Mouse (Mus musculus) hindbrain, embryonic 12.5 days (tissue): ENCODE results near the gene Orc3. TPM values are rescaled to one million over a fixed set of nuclear protein-coding genes. Genes with fewer than 3 reads are reported as not detected.

Source experiments
- ATAC-seq: fragments of 200-750 bp; cut with Nextera tagmentation; 2 replicates; pipeline ENCODE4 v1.8.0; 2017; ENCODE audit warnings: moderate TSS enrichment; ENCODE audit not compliant: low FRiP score
- H3K27ac ChIP-seq: fragments of 300-500 bp; sonication (generic); 2 replicates; pipeline ENCODE4 v1.5.1; 2016; ENCODE audit warnings: mild to moderate bottlenecking
- H3K27me3 ChIP-seq: fragments of 300-500 bp; sonication (generic); 2 replicates; pipeline ENCODE4 v1.6.1; 2016; ENCODE audit warnings: mild to moderate bottlenecking
- H3K36me3 ChIP-seq: fragments of 300-500 bp; sonication (generic); 2 replicates; pipeline ENCODE4 v1.6.1; 2016; ENCODE audit warnings: mild to moderate bottlenecking
- H3K4me1 ChIP-seq: fragments of 300-500 bp; sonication (generic); 2 replicates; pipeline ENCODE4 v1.6.1; 2016
- H3K4me2 ChIP-seq: fragments of 300-500 bp; sonication (generic); replicated peaks from 2 replicates; pipeline ENCODE4 v1.6.1; 2016; ENCODE audit warnings: mild to moderate bottlenecking
- H3K4me3 ChIP-seq: fragments of 300-500 bp; sonication (generic); 2 replicates; pipeline ENCODE4 v1.5.1; 2016; ENCODE audit warnings: mild to moderate bottlenecking
- H3K9ac ChIP-seq: fragments of 300-500 bp; sonication (generic); 2 replicates; pipeline ENCODE4 v1.6.1; 2016; ENCODE audit warnings: mild to moderate bottlenecking, moderate library complexity
- H3K9me3 ChIP-seq: fragments of 300-500 bp; sonication (generic); replicated peaks from 2 replicates; pipeline ENCODE4 v1.6.1; 2016; ENCODE audit warnings: mild to moderate bottlenecking
- WGBS: fragments of 180-500 bp; shearing (Covaris S2); methylation state at CpG from one replicate; pipeline ENCODE4 v1.1.7; 2016; 5-methylcytosine and 5-hydroxymethylcytosine counted together
- polyA plus RNA-seq: library from polyadenylated mRNA; unstranded; fragments of >200 nt; fragmentation: Nextera tagmentation; extraction: Ambion mirVana; gene quantifications from 2 replicates; pipeline ENCODE4 v1.2.1, GENCODE M21; 2016

Gene Orc3
- polyA plus RNA-seq, 1 experiment from 2014 or later: 104 TPM

- Histone ChIP-seq H3K4me2 (no peak overlapping the region), H3K9me3 (no peaks in the 10 kb centered on the region), H3K9ac (no peak overlapping the region), H3K27ac (no peak overlapping the region), H3K4me3 (no peak overlapping the region), H3K36me3 (no peaks in the 10 kb centered on the region), H3K4me1 (no peaks in the 10 kb centered on the region), H3K27me3 (no peaks in the 10 kb centered on the region)
- WGBS: 57% methylated on average over 4 of the region's 4 CpGs
- no peak for ATAC-seq
Observed at GRCm38 (mm10) chr4:34529379-34529778, 85.4 kb downstream of the Orc3 start.

DNA sequence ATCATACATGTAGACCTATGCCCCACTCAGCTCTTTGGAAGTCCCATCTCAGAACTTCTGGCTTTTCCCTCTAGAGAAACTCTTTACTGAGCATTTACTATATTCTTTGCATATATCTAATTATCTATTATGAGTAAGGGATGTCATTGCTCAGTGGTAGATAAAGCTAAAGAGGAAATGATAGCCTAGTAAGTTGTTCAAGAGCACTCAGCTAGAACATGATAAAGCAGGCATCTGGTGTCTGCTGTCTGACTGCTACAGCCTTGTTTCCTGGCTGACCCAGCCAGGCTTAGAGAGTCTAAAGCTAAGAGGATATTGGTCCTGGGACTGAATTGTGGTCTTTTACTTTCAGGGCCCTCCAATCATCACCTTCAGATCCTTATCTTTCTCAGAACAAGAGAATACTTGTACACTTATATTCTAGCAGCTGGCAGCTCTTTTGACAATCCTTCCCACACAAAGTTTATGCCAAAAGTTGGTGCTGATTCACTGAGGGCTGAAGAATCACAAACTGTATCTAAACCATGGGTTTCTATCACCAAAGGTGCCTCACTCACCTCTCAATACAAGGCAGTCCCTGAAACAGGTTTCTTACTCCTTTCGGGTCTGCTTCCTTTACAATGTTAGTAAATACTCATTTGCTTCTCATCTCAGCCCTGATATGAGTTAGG lies 86.2 kb downstream of the Orc3 start:
- Histone ChIP-seq H3K4me1 (no peaks in the 10 kb centered on the region), H3K27ac (no peak overlapping the region), H3K4me3 (no peak overlapping the region), H3K36me3 (no peaks in the 10 kb centered on the region), H3K4me2 (no peak overlapping the region), H3K27me3 (no peaks in the 10 kb centered on the region), H3K9me3 (no peaks in the 10 kb centered on the region), H3K9ac (no peak overlapping the region)
- WGBS: 90% methylated on average over 1 of the region's 1 CpGs
- no peak for ATAC-seq

DNA sequence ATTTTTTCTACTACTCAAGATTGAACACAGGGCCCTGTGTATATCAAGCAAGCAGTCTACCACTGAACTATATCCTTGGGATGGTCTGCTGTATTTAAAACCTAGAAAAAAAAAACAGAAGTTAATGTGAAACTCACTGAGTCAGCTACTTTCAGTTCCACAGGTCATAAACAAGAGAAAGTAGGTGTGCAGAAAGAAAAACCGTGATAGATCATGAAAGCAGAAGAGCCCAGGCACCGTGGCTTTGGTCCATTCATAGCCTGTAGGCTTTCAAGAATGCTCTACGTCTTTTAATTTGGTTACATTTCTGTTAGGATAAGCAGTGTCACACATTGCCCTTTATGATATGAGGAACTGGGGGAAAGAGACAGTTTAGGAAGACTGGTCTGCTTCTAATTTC lies 88.0 kb downstream of the Orc3 start:
- 89% methylated on average over 3 of the region's 3 CpGs for WGBS
- no peak overlapping the region for H3K9ac ChIP-seq
- no peak overlapping the region for H3K27ac ChIP-seq
- H3K27me3 ChIP-seq: no peaks in the 10 kb centered on the region
- no peaks in the 10 kb centered on the region for H3K36me3 ChIP-seq
- no peaks in the 10 kb centered on the region for H3K9me3 ChIP-seq
- H3K4me1 ChIP-seq: no peaks in the 10 kb centered on the region
- no peak overlapping the region for H3K4me3 ChIP-seq
- no peak for ATAC-seq
- H3K4me2 ChIP-seq: no peak overlapping the region

GRCm38 (mm10) chr4:34523586-34523985 lies 91.2 kb downstream of the Orc3 start:
- Histone ChIP-seq H3K4me3 (no peak overlapping the region), H3K27me3 (no peaks in the 10 kb centered on the region), H3K9ac (no peak overlapping the region), H3K4me2 (no peak overlapping the region), H3K36me3 (no peaks in the 10 kb centered on the region), H3K4me1 (no peaks in the 10 kb centered on the region), H3K9me3 (no peaks in the 10 kb centered on the region), H3K27ac (no peak overlapping the region)
- no peak for ATAC-seq
- 91% methylated on average over 4 of the region's 4 CpGs for WGBS

DNA sequence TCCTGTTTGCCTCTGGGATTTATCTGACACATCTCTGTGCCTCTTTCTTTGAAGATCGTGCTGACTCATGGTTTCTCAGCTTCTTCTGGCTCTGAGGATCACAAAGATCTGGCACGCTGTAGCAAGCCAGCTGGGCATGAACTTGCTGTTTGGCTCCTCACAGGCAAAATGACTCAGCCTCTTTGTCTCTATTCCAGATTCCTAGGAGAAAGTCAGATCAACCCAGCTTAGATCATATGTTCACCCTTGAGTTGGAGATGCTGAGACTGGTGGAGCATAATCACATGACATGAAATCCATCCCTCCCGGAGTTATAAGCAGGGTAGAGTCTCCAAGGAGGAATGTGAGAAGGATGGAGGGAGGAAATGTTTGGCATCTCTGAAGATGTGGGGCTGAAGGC lies 91.9 kb downstream of the Orc3 start:
- H3K9me3 ChIP-seq: no peaks in the 10 kb centered on the region
- H3K9ac ChIP-seq: no peak overlapping the region
- 81% methylated on average over 3 of the region's 3 CpGs for WGBS
- H3K4me1 ChIP-seq: no peaks in the 10 kb centered on the region
- H3K4me2 ChIP-seq: no peak overlapping the region
- H3K27ac ChIP-seq: no peak overlapping the region
- no peaks in the 10 kb centered on the region for H3K36me3 ChIP-seq
- no peaks in the 10 kb centered on the region for H3K27me3 ChIP-seq
- no peak overlapping the region for H3K4me3 ChIP-seq
- no peak for ATAC-seq

Other genes starting within 250 kb of the Orc3 start
- gene Akirin2, start 64.0 kb downstream of the Orc3 start, polyA plus RNA-seq: 139 and 147 TPM in 2 replicates
- 72.2 and 72.7 TPM in 2 replicates for gene Rars2, start within 50 bp of the Orc3 start, polyA plus RNA-seq
- 53.9 and 54.1 TPM in 2 replicates for gene Slc35a1, start 72.5 kb upstream of the Orc3 start, polyA plus RNA-seq
- 5.2 and 5.3 TPM in 2 replicates for gene Cfap206, start 115.3 kb upstream of the Orc3 start, polyA plus RNA-seq
- not detected in 2 replicates for gene Gm136, start 141.3 kb upstream of the Orc3 start, polyA plus RNA-seq
- gene Smim8, start 163.5 kb upstream of the Orc3 start, polyA plus RNA-seq: 43.2 and 48.0 TPM in 2 replicates